Mouse (Mus musculus) cerebellum, adult 11-12 months (tissue): ENCODE data around the gene Slc22a14.

Experiments
- DNase-seq: peaks from one replicate; pipeline ENCODE4 v3.0.0; 2022

The Slc22a14 gene

GRCm38 (mm10) chr9:119355943-119356342 is 9.4 kb downstream of the Slc22a14 start:
- no peak for DNase-seq

GRCm38 (mm10) chr9:119353926-119354325 is 11.4 kb downstream of the Slc22a14 start:
- no peak for DNase-seq

GRCm38 (mm10) chr9:119352060-119352459 is 13.3 kb downstream of the Slc22a14 start:
- peak; percentile 67 for DNase-seq

GRCm38 (mm10) chr9:119350947-119351705 is 14.2 kb downstream of the Slc22a14 start:
- no peak for DNase-seq

- DNase-seq, result no peak
Measured at GRCm38 (mm10) chr9:119350531-119350930, 14.8 kb downstream of the Slc22a14 start.

GRCm38 (mm10) chr9:119346376-119346775 is 19.0 kb downstream of the Slc22a14 start:
- no peak for DNase-seq

- no peak for DNase-seq
Measured at GRCm38 (mm10) chr9:119342728-119343127, 22.6 kb downstream of the Slc22a14 start.

- peak; percentile 93 for DNase-seq
Measured at GRCm38 (mm10) chr9:119340909-119341816, 24.2 kb downstream of the Slc22a14 start, which contains the start of gene Myd88. Gene Myd88, minus strand, starts transcription at chr9:119341411.

GRCm38 (mm10) chr9:119340212-119340580 is 25.2 kb downstream of the Slc22a14 start:
- DNase-seq, result no peak

GRCm38 (mm10) chr9:119339558-119340211 is 25.7 kb downstream of the Slc22a14 start, which contains the start of gene Acaa1a:
Gene Acaa1a, plus strand, starts transcription at chr9:119339676.
- peak; percentile 80 for DNase-seq

- DNase-seq, result no peak
Measured at GRCm38 (mm10) chr9:119339106-119339505, 26.2 kb downstream of the Slc22a14 start.

- no peak for DNase-seq
Measured at GRCm38 (mm10) chr9:119338350-119338749, 27.0 kb downstream of the Slc22a14 start.

GRCm38 (mm10) chr9:119337842-119338241 is 27.5 kb downstream of the Slc22a14 start:
- DNase-seq, result no peak

GRCm38 (mm10) chr9:119335571-119335970 is 29.8 kb downstream of the Slc22a14 start:
- peak; percentile 56 for DNase-seq

- no peak for DNase-seq
Measured at GRCm38 (mm10) chr9:119334834-119335233, 30.5 kb downstream of the Slc22a14 start.

GRCm38 (mm10) chr9:119334324-119334723 is 31.0 kb downstream of the Slc22a14 start:
- DNase-seq, result no peak

GRCm38 (mm10) chr9:119330186-119330963 is 35.0 kb downstream of the Slc22a14 start:
- DNase-seq, result no peak

GRCm38 (mm10) chr9:119328488-119328887 is 36.9 kb downstream of the Slc22a14 start:
- DNase-seq, result no peak

- DNase-seq, result no peak
Measured at GRCm38 (mm10) chr9:119324130-119324529, 41.2 kb downstream of the Slc22a14 start.

GRCm38 (mm10) chr9:119323260-119323645 is 42.1 kb downstream of the Slc22a14 start:
- DNase-seq, result no peak

GRCm38 (mm10) chr9:119322289-119323259 is 42.8 kb downstream of the Slc22a14 start, which contains the start of gene Oxsr1:
Gene Oxsr1, minus strand, starts transcription at chr9:119322427.
- DNase-seq, result peak; percentile 100
